Mouse (Mus musculus) cerebral cortex, adult 2 months (tissue): ENCODE data around the gene Aff4.

ENCODE experiments used
- WGBS: fragments of 180-500 bp; shearing (Covaris S2); methylation state at CpG from one replicate; pipeline ENCODE4 v1.1.7; 2018; 5-methylcytosine and 5-hydroxymethylcytosine counted together

Gene Aff4

DNA sequence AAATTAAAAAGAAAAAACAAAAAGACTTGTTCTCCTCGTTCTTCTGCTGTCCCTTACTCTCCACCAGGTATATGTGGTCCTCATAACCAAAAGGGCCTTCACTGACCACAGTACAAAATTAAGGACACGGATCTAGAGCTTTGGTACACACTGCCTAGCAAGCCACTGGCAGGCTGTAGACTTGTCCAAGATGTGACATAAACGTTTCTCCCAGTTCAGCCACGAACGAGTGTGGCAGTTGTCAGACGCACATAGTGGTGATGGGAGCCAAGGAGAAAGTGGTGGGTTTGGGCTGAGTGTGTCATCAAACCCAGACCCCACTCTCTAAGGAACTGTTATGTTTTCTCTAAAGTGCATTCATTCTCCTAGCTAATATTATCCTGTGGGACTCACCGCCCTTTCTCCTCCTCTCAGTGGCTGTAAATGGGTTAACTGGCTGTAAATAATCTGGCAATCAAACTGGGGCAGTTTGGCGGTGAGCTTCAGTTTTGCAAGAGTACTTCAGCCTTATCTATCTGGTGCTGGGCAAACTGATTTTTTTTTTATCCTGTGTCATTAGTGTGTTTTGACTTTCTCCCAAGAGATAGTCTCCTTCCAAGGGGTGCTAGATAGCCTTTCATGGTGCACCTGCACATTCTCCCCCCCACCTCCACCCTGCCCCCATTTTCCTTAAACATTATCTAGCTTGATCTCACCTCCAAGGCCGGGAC lies 80.9 kb downstream of the Aff4 start:
- 10% methylated on average over 9 of the region's 9 CpGs for WGBS

- WGBS = 72% methylated on average over 6 of the region's 6 CpGs
Measured at GRCm38 (mm10) chr11:53433057-53433456, 82.4 kb downstream of the Aff4 start.

DNA sequence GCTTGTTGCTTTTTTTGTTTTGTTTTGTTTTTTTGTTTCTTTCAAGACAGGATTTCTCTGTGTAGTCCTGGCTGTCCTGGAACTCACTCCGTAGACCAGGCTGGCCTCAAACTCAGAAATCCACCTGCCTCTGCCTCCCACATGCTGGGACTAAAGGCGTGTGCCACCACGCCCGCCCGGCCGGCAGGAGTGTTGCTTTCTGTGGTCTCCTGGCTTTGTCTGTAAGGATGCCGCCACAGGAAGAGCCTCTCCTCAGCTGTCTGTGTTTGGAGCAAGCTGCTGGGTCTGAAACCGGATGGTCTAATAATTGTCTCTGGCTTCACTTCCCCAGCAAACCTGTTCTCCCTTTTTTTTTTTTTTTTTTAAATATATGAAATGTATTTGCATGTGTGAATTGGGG lies 84.9 kb downstream of the Aff4 start:
- 77% methylated on average over 8 of the region's 8 CpGs for WGBS

- WGBS = 89% methylated on average over 6 of the region's 6 CpGs
Measured at GRCm38 (mm10) chr11:53436338-53436737, 85.7 kb downstream of the Aff4 start.

DNA sequence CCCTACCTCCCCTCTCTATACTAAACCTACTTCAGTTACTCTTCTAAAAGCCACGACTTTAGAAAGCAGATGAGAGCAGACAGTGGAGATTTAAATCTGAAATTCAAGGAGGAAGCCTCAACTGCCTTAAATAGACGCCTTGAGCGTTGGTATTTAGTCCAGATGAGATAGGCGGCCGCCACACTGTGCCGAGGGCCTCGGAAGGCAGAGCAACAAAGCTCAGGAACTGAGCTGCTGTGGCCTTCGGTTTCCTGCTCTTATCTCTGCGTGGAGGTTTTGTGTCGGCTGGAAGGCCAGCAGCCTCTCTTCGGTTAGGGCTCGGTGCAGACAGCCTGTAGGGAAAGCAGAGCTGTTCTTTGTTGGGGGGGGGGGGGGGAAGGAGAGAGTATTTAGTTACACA lies 91.3 kb downstream of the Aff4 start:
- 42% methylated on average over 12 of the region's 12 CpGs for WGBS

DNA sequence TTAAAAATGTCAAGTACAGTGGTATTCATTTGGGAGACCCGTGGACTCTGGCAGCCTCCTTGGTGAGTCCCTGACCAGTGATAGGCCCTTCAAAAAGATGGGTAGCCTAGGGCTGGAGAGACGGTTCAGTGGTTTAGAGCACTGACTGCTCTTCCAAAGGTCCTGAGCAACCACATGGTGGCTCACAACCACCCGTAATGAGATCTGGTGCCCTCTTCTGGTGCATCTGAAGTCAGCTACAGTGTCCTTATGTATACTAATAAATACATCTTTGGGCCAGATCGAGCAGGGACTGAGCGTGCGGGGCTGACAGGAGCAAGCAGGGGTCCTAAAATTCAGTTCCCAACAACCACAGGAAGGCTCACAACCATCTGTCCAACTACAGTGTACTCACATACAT lies 93.2 kb downstream of the Aff4 start:
- WGBS = 35% methylated on average over 6 of the region's 6 CpGs

DNA sequence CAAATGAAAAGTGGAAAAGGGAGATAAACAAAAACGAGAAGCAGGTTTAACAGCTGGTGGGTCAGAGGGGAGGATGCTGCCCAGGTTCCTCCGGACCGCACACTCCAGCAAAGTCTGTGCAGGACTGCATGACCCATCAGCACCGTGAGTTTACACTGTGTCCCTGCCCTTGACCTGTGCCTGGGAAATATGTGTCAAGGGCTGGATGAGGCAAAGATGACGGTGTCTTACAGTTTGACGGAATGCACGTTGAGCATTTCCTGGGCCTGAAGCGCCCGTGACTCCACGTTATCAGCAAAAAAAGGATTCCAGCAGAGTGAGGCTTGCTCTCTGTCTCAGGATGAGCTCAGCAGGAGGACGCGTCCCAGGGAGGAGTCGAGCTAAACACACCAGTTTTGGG lies 94.9 kb downstream of the Aff4 start:
- 78% methylated on average over 13 of the region's 13 CpGs for WGBS

- 93% methylated on average over 13 of the region's 13 CpGs for WGBS
Measured at GRCm38 (mm10) chr11:53446183-53446582, 95.5 kb downstream of the Aff4 start.

- WGBS = 91% methylated on average over 8 of the region's 8 CpGs
Measured at GRCm38 (mm10) chr11:53447996-53448395, 97.4 kb downstream of the Aff4 start.

GRCm38 (mm10) chr11:53448529-53448928 lies 97.9 kb downstream of the Aff4 start:
- WGBS = 74% methylated on average over 1 of the region's 1 CpGs

- WGBS = 62% methylated on average over 15 of the region's 15 CpGs
Measured at GRCm38 (mm10) chr11:53450070-53450705, 99.6 kb downstream of the Aff4 start.

- 81% methylated on average over 2 of the region's 2 CpGs for WGBS
Measured at GRCm38 (mm10) chr11:53451361-53451760, 100.7 kb downstream of the Aff4 start.

DNA sequence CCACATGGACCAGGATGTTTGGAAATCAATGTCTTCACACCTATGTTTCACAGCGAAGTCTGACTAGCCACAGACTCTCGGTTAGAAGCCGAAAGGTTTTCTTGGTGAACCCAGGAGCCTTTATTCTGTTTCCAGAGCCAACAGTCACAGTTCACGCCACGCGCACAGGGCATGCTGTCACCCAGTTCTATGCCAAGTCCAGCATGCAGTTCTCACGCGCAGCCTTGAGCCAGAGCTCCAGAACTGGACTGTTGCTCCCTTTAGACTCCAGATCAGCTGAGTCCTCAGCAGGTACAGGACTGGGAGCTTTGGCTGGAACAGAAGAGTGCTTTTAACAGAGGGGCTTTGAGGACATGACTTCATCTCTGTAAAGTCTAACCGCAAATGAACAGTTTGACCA lies 101.8 kb downstream of the Aff4 start:
- 98% methylated on average over 9 of the region's 9 CpGs for WGBS

DNA sequence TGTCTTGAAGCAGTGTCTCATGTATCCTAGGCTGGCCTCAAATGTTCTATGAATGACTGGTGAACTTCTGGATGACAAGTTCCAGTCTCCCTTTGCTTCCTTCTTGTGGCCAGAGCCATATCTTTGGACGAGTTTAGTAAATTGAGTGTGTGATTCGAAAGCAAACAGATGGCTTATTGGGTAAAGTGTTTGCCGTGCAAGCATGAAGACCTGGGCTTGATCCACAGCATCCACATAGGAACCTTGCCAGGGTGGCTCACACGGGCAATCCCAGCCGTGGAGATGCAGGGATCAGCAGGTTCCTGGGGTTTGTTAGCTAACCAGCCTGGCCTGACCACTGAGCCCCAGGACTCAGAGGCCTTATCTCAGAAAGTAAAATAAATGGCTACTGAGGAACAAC lies 102.4 kb downstream of the Aff4 start:
- 87% methylated on average over 5 of the region's 5 CpGs for WGBS

DNA sequence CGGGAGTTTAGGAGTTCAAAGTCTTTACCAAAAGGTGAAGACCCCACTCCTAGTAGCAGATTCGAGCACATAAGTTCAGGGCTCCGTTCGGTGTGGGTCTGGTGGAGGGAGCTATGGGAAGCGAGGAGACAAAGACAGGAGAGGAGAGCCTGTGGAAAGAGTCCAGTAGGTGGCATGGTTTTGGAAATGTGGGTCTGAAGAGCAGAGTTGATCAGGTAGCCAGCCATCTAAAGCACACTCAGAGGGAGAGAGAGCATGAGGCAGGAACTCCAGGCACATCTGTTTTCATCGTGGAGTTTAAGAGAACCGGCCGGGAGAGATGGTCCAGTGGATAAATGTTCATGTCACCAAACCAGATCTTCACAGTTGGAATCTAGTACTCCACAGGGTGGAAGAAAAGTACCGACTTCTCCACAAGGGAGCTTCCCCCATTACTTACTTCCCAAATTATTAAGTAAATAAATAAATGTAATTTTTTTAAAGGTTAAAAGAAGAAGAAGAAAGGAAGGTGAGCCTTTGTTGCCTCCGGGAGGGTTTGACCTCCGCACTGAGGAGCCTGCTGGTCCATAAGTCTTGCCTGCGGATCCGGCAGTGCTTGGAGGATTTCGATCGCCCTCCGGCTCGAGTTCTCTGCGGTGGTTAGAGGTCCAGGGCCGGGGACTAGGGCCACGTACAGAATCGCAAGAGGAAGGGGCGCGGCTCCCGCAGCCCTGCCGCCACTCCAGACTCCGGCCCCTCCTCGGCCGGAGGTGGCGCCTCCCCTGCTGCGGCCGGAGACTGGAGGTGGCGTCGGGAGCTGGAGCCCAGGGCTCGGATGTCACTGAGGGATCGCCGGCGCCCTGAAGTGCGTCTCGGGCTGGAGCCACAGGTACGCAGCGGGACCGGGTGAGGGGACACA lies 106.1 kb downstream of the Aff4 start, which contains the start of the genes Gm10447 and Shroom1:
Gm10447 (minus strand) TSS at position 637 of the 898 bp plus-strand sequence.
Shroom1 (plus strand) TSS at position 732 of the 898 bp plus-strand sequence.
- WGBS = 6% methylated on average over 42 of the region's 42 CpGs

GRCm38 (mm10) chr11:53457372-53457954 lies 106.8 kb downstream of the Aff4 start:
- WGBS = 19% methylated on average over 29 of the region's 29 CpGs

DNA sequence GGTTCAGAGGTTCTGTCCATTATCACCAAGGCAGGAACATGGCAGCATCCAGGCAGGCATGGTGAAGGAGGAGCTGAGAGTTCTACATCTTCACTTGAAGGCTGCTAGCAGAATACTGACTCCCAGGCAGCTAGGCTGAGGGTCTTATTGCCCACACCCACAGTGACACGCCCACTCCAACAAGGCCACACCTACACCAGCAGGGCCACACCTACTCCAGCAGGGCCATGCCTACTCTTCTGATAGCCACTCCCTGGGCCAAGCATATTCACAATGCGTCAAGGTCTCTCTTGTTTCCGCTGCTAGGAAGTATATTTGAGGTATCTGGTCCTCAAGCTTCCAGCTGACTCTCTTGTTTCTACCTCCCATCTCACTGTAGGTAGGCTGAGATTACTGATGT lies 108.4 kb downstream of the Aff4 start:
- 81% methylated on average over 3 of the region's 3 CpGs for WGBS

- WGBS = 75% methylated on average over 3 of the region's 3 CpGs
Measured at GRCm38 (mm10) chr11:53460192-53460591, 109.6 kb downstream of the Aff4 start.

GRCm38 (mm10) chr11:53461727-53462126 lies 111.1 kb downstream of the Aff4 start:
- WGBS = 69% methylated on average over 5 of the region's 5 CpGs

- WGBS = 31% methylated on average over 55 of the region's 55 CpGs
Measured at GRCm38 (mm10) chr11:53463551-53464424, 113.2 kb downstream of the Aff4 start.
